Mouse (Mus musculus) midbrain, embryonic 13.5 days (tissue): ENCODE data around the gene Lypd9. TPM values are rescaled to one million over a fixed set of nuclear protein-coding genes. Genes with fewer than 3 reads are reported as not detected.

Experiments used
- ATAC-seq: fragments of 200-750 bp; cut with Nextera tagmentation; 2 replicates; pipeline ENCODE4 v1.8.0; 2017; ENCODE audit warnings: mild to moderate bottlenecking, moderate TSS enrichment, moderate library complexity
- H3K27ac ChIP-seq: fragments of 300-500 bp; sonication (generic); 2 replicates; pipeline ENCODE4 v1.5.1; 2015; ENCODE audit warnings: inconsistent platforms, mild to moderate bottlenecking, moderate library complexity
- H3K27me3 ChIP-seq: fragments of 300-500 bp; sonication (generic); 2 replicates; pipeline ENCODE4 v1.6.1; 2015; ENCODE audit warnings: mild to moderate bottlenecking, inconsistent platforms
- H3K36me3 ChIP-seq: fragments of 300-500 bp; sonication (generic); 2 replicates; pipeline ENCODE4 v1.6.1; 2015; ENCODE audit warnings: mild to moderate bottlenecking, inconsistent platforms
- H3K4me1 ChIP-seq: fragments of 300-500 bp; sonication (generic); replicated peaks from 2 replicates; pipeline ENCODE4 v1.6.1; 2015; ENCODE audit warnings: inconsistent platforms
- H3K4me2 ChIP-seq: fragments of 300-500 bp; sonication (generic); replicated peaks from 2 replicates; pipeline ENCODE4 v1.6.1; 2015; ENCODE audit warnings: moderate library complexity, mild to moderate bottlenecking, inconsistent platforms
- H3K4me3 ChIP-seq: fragments of 300-500 bp; sonication (generic); replicated peaks from 2 replicates; pipeline ENCODE4 v1.5.1; 2015; ENCODE audit warnings: mild to moderate bottlenecking, inconsistent platforms
- H3K9ac ChIP-seq: fragments of 300-500 bp; sonication (generic); replicated peaks from 2 replicates; pipeline ENCODE4 v1.6.1; 2015; ENCODE audit warnings: mild to moderate bottlenecking, inconsistent platforms
- H3K9me3 ChIP-seq: fragments of 300-500 bp; sonication (generic); 2 replicates; pipeline ENCODE4 v1.6.1; 2016; ENCODE audit warnings: mild to moderate bottlenecking, inconsistent platforms
- WGBS: fragments of 180-500 bp; shearing (Covaris S2); methylation state at CpG from one replicate; pipeline ENCODE4 v1.1.7; 2015; 5-methylcytosine and 5-hydroxymethylcytosine counted together
- polyA plus RNA-seq: library from polyadenylated mRNA; unstranded; fragments of >200 nt; fragmentation: Nextera tagmentation; extraction: Ambion mirVana; gene quantifications from 2 replicates; pipeline ENCODE4 v1.2.1, GENCODE M21; 2015

Gene Lypd9
- polyA plus RNA-seq, 1 experiment from 2014 or later = not detected

- ATAC-seq = peak; percentile 90
- no peaks in the 10 kb centered on the region for H3K27me3 ChIP-seq
- no peak overlapping the region for H3K9ac ChIP-seq
- no peak overlapping the region for H3K4me2 ChIP-seq
- no peak overlapping the region for H3K4me3 ChIP-seq
- no peaks in the 10 kb centered on the region for H3K9me3 ChIP-seq
- no peaks in the 10 kb centered on the region for H3K36me3 ChIP-seq
- peaks cover 15% of the 10 kb centered on the region for H3K4me1 ChIP-seq
- 43% methylated on average over 6 of the region's 6 CpGs for WGBS
- peak overlapping the region; percentile 64 for H3K27ac ChIP-seq
Measured at GRCm38 (mm10) chr11:58399985-58400645, 52.6 kb downstream of the Lypd9 start.

Other genes starting within 250 kb of the Lypd9 start
- gene 4930438A08Rik, start 178.1 kb downstream of the Lypd9 start, polyA plus RNA-seq = not detected in 2 replicates
- gene Zfp692, start 145.9 kb downstream of the Lypd9 start, polyA plus RNA-seq = 26.0 and 28.8 TPM in 2 replicates
- 38.6 and 39.7 TPM in 2 replicates for gene Zfp672, start 122.6 kb downstream of the Lypd9 start, polyA plus RNA-seq
- 48.4 and 50.7 TPM in 2 replicates for gene Sh3bp5l, start 122.2 kb downstream of the Lypd9 start, polyA plus RNA-seq
- 0.73 TPM in 1 of 2 replicates, not detected in the other for gene Lypd8, start 73.9 kb downstream of the Lypd9 start, polyA plus RNA-seq
- not detected in 2 replicates for gene 1810065E05Rik, start 31.8 kb downstream of the Lypd9 start, polyA plus RNA-seq
- not detected in 2 replicates for gene Gm12253, start 20.4 kb downstream of the Lypd9 start, polyA plus RNA-seq
- not detected in 2 replicates for gene Olfr30, start 9.3 kb upstream of the Lypd9 start, polyA plus RNA-seq
- gene Olfr332, start 39.6 kb upstream of the Lypd9 start, polyA plus RNA-seq = not detected in 2 replicates
- gene Olfr331, start 49.6 kb upstream of the Lypd9 start, polyA plus RNA-seq = not detected in 2 replicates
- gene Olfr330, start 81.9 kb upstream of the Lypd9 start, polyA plus RNA-seq = not detected in 2 replicates
- not detected in 2 replicates for gene Olfr329-ps, start 93.5 kb upstream of the Lypd9 start, polyA plus RNA-seq
- 0.07 TPM in 1 of 2 replicates, not detected in the other for gene Olfr328, start 102.7 kb upstream of the Lypd9 start, polyA plus RNA-seq
- gene Olfr224, start 117.6 kb upstream of the Lypd9 start, polyA plus RNA-seq = not detected in 2 replicates
- not detected in 2 replicates for gene Olfr325, start 124.8 kb upstream of the Lypd9 start, polyA plus RNA-seq
- gene Olfr324, start 142.2 kb upstream of the Lypd9 start, polyA plus RNA-seq = not detected in 2 replicates
- gene 2210407C18Rik, start 163.2 kb upstream of the Lypd9 start, polyA plus RNA-seq = not detected in 2 replicates
- gene Olfr323, start 177.6 kb upstream of the Lypd9 start, polyA plus RNA-seq = not detected in 2 replicates
- 0.07 and 0.12 TPM in 2 replicates for gene Trim58, start 187.5 kb upstream of the Lypd9 start, polyA plus RNA-seq
- gene Olfr322, start 205.9 kb upstream of the Lypd9 start, polyA plus RNA-seq = not detected in 2 replicates
- gene Olfr320, start 228.2 kb upstream of the Lypd9 start, polyA plus RNA-seq = not detected in 2 replicates
- not detected in 2 replicates for gene Olfr319, start 246.2 kb upstream of the Lypd9 start, polyA plus RNA-seq